Mouse (Mus musculus) bone marrow, adult 2 months (tissue): ENCODE results near the gene Arl3. TPM values are rescaled to one million over a fixed set of nuclear protein-coding genes. Genes with fewer than 3 reads are reported as not detected.

ENCODE experiments used
- H3K27ac ChIP-seq: fragments of 200-500 bp; 2 replicates; pipeline ENCODE4 v1.5.1; 2012; ENCODE audit warnings: low read depth, mild to moderate bottlenecking, control low read depth, inconsistent platforms, low read length; ENCODE audit not compliant: control insufficient read depth, poor library complexity, insufficient read depth
- H3K4me1 ChIP-seq: fragments of 200-500 bp; 2 replicates; pipeline ENCODE4 v1.6.1; 2011; ENCODE audit warnings: low read length; ENCODE audit not compliant: control insufficient read depth, insufficient read depth
- H3K4me3 ChIP-seq: fragments of 200-500 bp; replicated peaks from 2 replicates; pipeline ENCODE3; 2011; ENCODE audit warnings: mild to moderate bottlenecking, low read depth, low read length, control low read depth; ENCODE audit not compliant: control insufficient read depth
- CTCF ChIP-seq: fragments of 200-500 bp; IDR thresholded peaks from 2 replicates; pipeline ENCODE4 v1.5.1; 2011; ENCODE audit warnings: low read length, control low read depth; ENCODE audit not compliant: control insufficient read depth, insufficient read depth
- POLR2A ChIP-seq: fragments of 200-500 bp; IDR thresholded peaks from 2 replicates; pipeline ENCODE4 v1.6.1; 2011; ENCODE audit warnings: low read depth, mild to moderate bottlenecking, control low read depth, low read length, borderline replicate concordance; ENCODE audit not compliant: control insufficient read depth
- WGBS: fragments of 180-500 bp; shearing (Covaris S2); methylation state at CpG from one replicate; pipeline ENCODE4 v1.1.7; 2018; 5-methylcytosine and 5-hydroxymethylcytosine counted together
- polyA plus RNA-seq: library from polyadenylated mRNA; stranded (reverse); fragments of >200 nt; gene quantifications from 2 replicates; pipeline ENCODE4 v1.2.4, GENCODE M21; 2011; ENCODE audit warnings: low replicate concordance; ENCODE audit not compliant: missing spikeins, insufficient read depth, insufficient read length

The Arl3 gene
- polyA plus RNA-seq, 1 experiment: 18.3 TPM

DNA sequence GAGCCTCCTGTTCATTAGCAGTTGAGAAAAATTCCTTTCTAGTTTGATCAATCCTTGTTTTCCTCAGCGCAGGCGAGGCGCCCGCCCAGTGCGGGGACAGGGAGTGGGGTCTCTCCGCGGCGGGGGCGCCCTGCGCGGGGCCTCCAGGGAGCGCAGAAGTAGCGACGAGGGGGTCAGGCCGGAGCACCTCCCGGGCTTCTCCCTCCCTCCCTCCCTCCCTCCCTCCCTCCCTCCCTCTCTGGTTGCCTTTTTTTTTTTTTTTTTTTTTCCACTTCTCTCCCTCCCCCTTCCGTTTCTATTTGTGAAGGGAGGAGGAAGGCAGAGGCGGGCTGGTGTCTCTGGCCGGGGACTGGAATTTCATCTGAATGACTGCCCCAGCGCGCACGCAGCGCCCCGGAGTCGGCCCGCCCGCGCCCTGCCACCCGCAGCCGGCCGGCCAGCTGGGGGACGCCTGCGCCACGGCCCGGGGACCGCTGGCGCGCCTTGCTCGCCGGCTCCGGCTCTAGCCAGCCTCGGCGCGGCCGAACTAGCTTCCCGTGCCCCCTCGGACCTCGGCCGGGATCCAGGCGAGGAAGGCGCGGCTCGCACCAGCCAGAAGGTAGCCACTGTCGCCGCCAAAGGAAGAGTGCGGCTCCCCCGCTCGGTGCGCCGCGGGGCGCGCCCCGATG, 71.5 kb downstream of the Arl3 start, which contains the start of gene Trim8:
Trim8 (plus strand) TSS at position 302 of the 668 bp plus-strand sequence.
- no peak for TF ChIP-seq CTCF
- TF ChIP-seq POLR2A: peak; percentile 56; the same call in 1 of the 2 replicates
- H3K4me3 ChIP-seq: peak within 1 kb of the TSS; percentile 96
- WGBS: under 1% methylated on average over 58 of the region's 64 CpGs
- peaks cover 11% of the 10 kb centered on the region for H3K4me1 ChIP-seq
- H3K27ac ChIP-seq: peak within 1 kb of the TSS; percentile 100

DNA sequence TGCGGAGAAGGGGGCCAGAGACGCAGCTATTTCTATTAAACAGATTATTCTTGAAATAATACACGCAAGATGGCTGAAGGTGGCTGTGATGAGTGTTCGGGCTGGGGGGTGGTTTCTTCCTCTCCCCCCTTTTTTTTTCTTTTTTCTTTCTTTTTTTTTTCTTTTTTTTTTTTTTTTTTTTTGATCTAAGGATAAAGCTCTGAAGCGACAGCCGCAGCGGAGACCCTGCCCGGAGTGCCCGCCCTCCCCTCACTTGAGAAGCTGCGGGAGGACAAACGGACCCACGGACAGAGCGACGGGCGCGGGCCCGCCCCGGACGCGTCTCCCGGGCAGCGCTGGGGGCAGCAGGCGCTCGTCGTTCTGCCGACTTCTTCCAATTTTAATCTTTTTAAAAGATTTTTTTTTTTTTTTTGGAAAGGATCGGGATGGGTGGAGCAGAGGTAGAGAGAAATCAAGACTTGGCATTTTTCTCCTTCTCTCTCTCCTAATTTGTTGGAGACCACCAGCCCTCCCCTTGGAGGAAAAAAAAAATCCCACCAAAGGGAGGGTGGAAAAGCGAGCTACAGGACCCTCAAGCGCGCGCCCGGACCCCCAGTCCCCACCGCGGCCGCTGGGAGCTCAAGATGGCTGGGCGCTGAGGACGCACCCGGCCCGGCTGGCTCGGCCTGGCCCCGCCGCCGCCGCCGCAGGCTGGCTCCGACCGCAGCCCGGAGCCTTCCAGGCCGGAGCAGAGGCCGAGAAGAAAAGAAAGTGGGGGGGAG, 72.2 kb downstream of the Arl3 start:
- peak overlapping the region; percentile 74 for H3K4me3 ChIP-seq
- H3K4me1 ChIP-seq: peaks cover 12% of the 10 kb centered on the region
- no peak for TF ChIP-seq CTCF
- 0 out of 2 replicates have a peak, but pooled peaks have one; percentile 3 for TF ChIP-seq POLR2A
- peak overlapping the region; percentile 99 for H3K27ac ChIP-seq
- WGBS: under 1% methylated on average over 50 of the region's 50 CpGs

DNA sequence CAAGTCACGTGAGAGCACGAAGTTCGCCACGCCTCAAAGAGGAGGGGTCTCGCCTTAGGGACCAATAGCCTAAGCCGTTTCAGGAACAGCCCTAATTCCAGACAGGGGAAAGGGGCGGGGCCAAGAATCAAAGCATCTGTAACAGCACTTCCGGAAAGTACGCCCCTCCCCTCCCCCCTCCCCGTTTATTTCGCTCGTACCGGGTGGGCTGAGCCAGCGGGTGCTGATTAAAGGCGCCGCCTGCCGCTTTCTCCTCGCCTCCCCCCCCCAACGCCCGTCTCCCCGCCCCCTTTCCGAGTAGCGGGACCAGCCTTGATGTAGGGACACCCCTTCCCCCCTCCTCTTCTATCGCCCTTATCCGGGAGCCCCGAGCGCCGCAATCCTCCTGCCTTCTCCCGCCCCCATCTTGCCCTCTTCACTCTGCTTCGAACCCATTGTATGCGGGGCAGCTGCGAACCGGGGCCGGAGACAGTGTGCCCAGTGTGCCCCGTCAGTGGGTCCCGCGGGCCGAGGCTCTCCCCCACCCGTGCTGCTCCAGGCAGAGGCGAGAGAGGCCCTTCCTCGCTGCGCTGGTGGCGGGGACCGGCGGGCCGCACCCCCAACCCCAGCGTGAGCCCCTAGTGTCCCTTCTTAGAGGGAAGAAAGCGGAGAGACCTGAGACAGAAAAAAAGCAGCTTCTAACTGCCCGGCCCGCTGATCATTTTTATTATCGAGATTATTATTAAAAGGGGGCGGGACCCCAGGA, 73.0 kb downstream of the Arl3 start:
- TF ChIP-seq POLR2A: peak; percentile 68; the same call in 1 of the 2 replicates
- TF ChIP-seq CTCF: no peak
- peak overlapping the region; percentile 74 for H3K4me3 ChIP-seq
- 1% methylated on average over 52 of the region's 52 CpGs for WGBS
- peak overlapping the region; percentile 99 for H3K27ac ChIP-seq
- peaks cover 11% of the 10 kb centered on the region for H3K4me1 ChIP-seq

GRCm38 (mm10) chr19:46499539-46499835, 73.5 kb downstream of the Arl3 start:
- WGBS: under 1% methylated on average over 3 of the region's 3 CpGs
- H3K4me3 ChIP-seq: no peak overlapping the region

DNA sequence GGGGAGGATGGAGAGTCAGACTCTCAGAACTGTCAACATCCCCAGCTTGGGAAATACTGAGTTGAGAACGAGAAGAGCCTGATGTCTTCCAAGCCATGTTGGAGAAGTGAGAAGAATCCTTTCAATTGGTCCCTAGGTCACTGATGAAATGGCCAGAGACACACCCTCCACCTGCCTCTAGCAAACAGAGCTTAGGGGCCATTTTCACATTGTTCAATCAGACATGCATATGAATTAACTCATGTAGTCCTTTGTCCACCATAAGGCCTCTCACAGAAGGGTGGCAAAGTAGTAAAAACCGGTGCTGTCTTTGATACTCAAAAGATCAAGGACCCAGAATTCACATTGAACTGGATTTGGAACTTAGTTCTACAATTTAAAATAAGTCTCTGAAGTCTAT, 75.8 kb downstream of the Arl3 start:
- Histone ChIP-seq H3K4me1 (peaks cover 7% of the 10 kb centered on the region), H3K4me3 (no peak overlapping the region), H3K27ac (no peak overlapping the region)
- TF ChIP-seq POLR2A (no peak), CTCF (no peak)
- 77% methylated on average over 2 of the region's 2 CpGs for WGBS

More at GRCm38 (mm10) chr19:46499539-46499835, 73.5 kb downstream of the Arl3 start:
- Histone ChIP-seq H3K4me1 (peaks cover 8% of the 10 kb centered on the region), H3K27ac (no peak overlapping the region)
- TF ChIP-seq CTCF: no peak
- no peak for TF ChIP-seq POLR2A

GRCm38 (mm10) chr19:46495136-46495535, 77.9 kb downstream of the Arl3 start:
- TF ChIP-seq POLR2A (no peak), CTCF (no peak)
- peak overlapping the region; percentile 45 for H3K27ac ChIP-seq
- H3K4me3 ChIP-seq: no peak overlapping the region
- WGBS: 7% methylated on average over 8 of the region's 8 CpGs
- peaks cover 7% of the 10 kb centered on the region for H3K4me1 ChIP-seq

DNA sequence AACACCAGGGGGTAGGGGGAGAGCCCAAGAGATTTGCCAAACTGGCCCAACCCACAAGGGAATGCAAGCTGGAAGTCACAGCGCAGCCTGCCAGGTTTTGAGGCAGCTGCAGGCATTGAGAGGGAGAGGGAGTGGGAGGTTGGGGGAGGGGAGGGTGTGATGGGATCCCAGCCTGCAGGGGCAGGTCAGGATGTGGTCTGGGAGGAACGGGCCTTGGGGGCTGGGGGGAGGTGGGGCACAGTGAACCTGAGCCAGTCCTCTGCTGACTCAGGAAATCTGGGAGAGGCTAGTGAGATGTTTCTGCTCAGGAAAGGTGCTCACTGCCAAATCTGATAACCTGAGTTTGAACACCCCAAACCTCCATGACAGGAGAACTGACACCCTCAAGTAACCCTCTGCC, 82.4 kb downstream of the Arl3 start:
- TF ChIP-seq CTCF (no peak), POLR2A (no peak)
- Histone ChIP-seq H3K4me3 (no peak overlapping the region), H3K4me1 (peaks cover 3% of the 10 kb centered on the region; the same call in 1 of the 2 replicates), H3K27ac (no peak overlapping the region)
- 8% methylated on average over 2 of the region's 2 CpGs for WGBS

- Histone ChIP-seq H3K4me3 (no peak overlapping the region), H3K27ac (no peak overlapping the region), H3K4me1 (no peaks in the 10 kb centered on the region)
- 82% methylated on average over 1 of the region's 1 CpGs for WGBS
- TF ChIP-seq CTCF: no peak
- TF ChIP-seq POLR2A: no peak
These were observed 83.5 kb downstream of the Arl3 start for GRCm38 (mm10) chr19:46489448-46489847.
